Mouse (Mus musculus) cerebellum, postnatal 10 days (tissue): ENCODE measurements around the gene Gm49387.
A peak's percentile ranks its signal among the peaks of the same experiment; 100 is the strongest.

ENCODE experiments used
- DNase-seq, 2 experiments: peaks; one replicate each; pipeline ENCODE4 v3.0.0; 2021; ENCODE audit warnings: mixed read lengths in 2 of 2

The Gm49387 gene

GRCm38 (mm10) chr14:31572561-31573175 is 68.0 kb downstream of the Gm49387 start:
- DNase-seq, result peak; percentile 45 to 47

- DNase-seq, result no peak
Measured at GRCm38 (mm10) chr14:31571419-31571818, 69.3 kb downstream of the Gm49387 start.

GRCm38 (mm10) chr14:31570131-31570951 is 70.3 kb downstream of the Gm49387 start:
- DNase-seq, result no peak

- peak; percentile 30 to 35 for DNase-seq
Measured at GRCm38 (mm10) chr14:31569151-31569631, 71.5 kb downstream of the Gm49387 start.

- DNase-seq, result no peak
Measured at GRCm38 (mm10) chr14:31565478-31566212, 75.0 kb downstream of the Gm49387 start.

- peak in 1 of 2 experiments; percentile 10 for DNase-seq
Measured at GRCm38 (mm10) chr14:31564452-31565179, 76.1 kb downstream of the Gm49387 start.

GRCm38 (mm10) chr14:31560886-31561285 is 79.8 kb downstream of the Gm49387 start:
- DNase-seq, result peak; percentile 74 to 76

- DNase-seq, result no peak
Measured at GRCm38 (mm10) chr14:31559216-31559615, 81.5 kb downstream of the Gm49387 start.

- DNase-seq, result peak; percentile 63 to 70
Measured at GRCm38 (mm10) chr14:31557784-31558183, 82.9 kb downstream of the Gm49387 start.

GRCm38 (mm10) chr14:31557273-31557672 is 83.4 kb downstream of the Gm49387 start:
- peak; percentile 80 to 81 for DNase-seq

- DNase-seq, result no peak
Measured at GRCm38 (mm10) chr14:31556526-31557260, 84.0 kb downstream of the Gm49387 start.

GRCm38 (mm10) chr14:31555963-31556434 is 84.7 kb downstream of the Gm49387 start:
- peak in 1 of 2 experiments; percentile 32 for DNase-seq

GRCm38 (mm10) chr14:31555021-31555420 is 85.7 kb downstream of the Gm49387 start:
- DNase-seq, result no peak

- no peak for DNase-seq
Measured at GRCm38 (mm10) chr14:31543885-31544442, 96.7 kb downstream of the Gm49387 start.

- peak; percentile 88 to 89 for DNase-seq
Measured at GRCm38 (mm10) chr14:31537298-31537697, 103.4 kb downstream of the Gm49387 start.

- no peak for DNase-seq
Measured at GRCm38 (mm10) chr14:31532656-31533055, 108.0 kb downstream of the Gm49387 start.

GRCm38 (mm10) chr14:31531506-31532148 is 109.1 kb downstream of the Gm49387 start:
- no peak for DNase-seq

GRCm38 (mm10) chr14:31530847-31531246 is 109.8 kb downstream of the Gm49387 start:
- no peak for DNase-seq

- DNase-seq, result no peak
Measured at GRCm38 (mm10) chr14:31525040-31525810, 115.5 kb downstream of the Gm49387 start.

GRCm38 (mm10) chr14:31521318-31521717 is 119.4 kb downstream of the Gm49387 start:
- no peak for DNase-seq
